Mouse (Mus musculus): ENCODE measurements around the gene Smpdl3b. TPM values are rescaled to one million over a fixed set of nuclear protein-coding genes. Genes with fewer than 3 reads are reported as not detected.

The Smpdl3b gene
- 0.27 and 0.39 TPM in 2 replicates for polyA plus RNA-seq (2014; fragmentation: Nextera tagmentation; extraction: Ambion mirVana)

GRCm38 (mm10) chr4:132756974-132757373 is at the start of gene Smpdl3b:
Gene Smpdl3b (minus strand): TSS chr4:132757252.
- H3K36me3 ChIP-seq (ENCODE audit: control insufficient read depth, insufficient read depth, low read length) = no peaks in the 10 kb centered on the region
- peak within 1 kb of the TSS; percentile 41; the same call in 1 of the 2 replicates for H3K9ac ChIP-seq (replicated peaks; ENCODE audit: low read depth, low read length)
- H3K4me2 ChIP-seq (ENCODE audit: low read depth, low read length) = peak within 1 kb of the TSS; percentile 67
- H3K4me3 ChIP-seq (ENCODE audit: low read depth, low read length) = peak within 1 kb of the TSS; percentile 31
- no peak within 1 kb of the TSS for H3K27ac ChIP-seq (ENCODE audit: low read depth, low read length)
- 0 out of 2 replicates have a peak, but pooled peaks cover 2% of the 10 kb centered on the region for H3K4me1 ChIP-seq (ENCODE audit: control insufficient read depth, insufficient read depth, low read length)
- ATAC-seq (ENCODE audit: low read depth) = peak; percentile 82; the same call in 1 of the 2 replicates
- no peaks in the 10 kb centered on the region for H3K27me3 ChIP-seq (ENCODE audit: control insufficient read depth, insufficient read depth, low read length)
- H3K9me3 ChIP-seq (ENCODE audit: control insufficient read depth, low read length) = no peaks in the 10 kb centered on the region
- 2% methylated on average over 22 of the region's 22 CpGs for WGBS

GRCm38 (mm10) chr4:132806620-132807191 is 49.7 kb upstream of the Smpdl3b start:
- Histone ChIP-seq H3K27me3 (ENCODE audit: control insufficient read depth, insufficient read depth, low read length) (no peaks in the 10 kb centered on the region), H3K9me3 (ENCODE audit: control insufficient read depth, low read length) (no peaks in the 10 kb centered on the region), H3K4me1 (ENCODE audit: control insufficient read depth, insufficient read depth, low read length) (no peaks in the 10 kb centered on the region), H3K36me3 (ENCODE audit: control insufficient read depth, insufficient read depth, low read length) (no peaks in the 10 kb centered on the region), H3K9ac (replicated peaks; ENCODE audit: low read depth, low read length) (no peak overlapping the region), H3K4me2 (ENCODE audit: low read depth, low read length) (no peak overlapping the region), H3K27ac (ENCODE audit: low read depth, low read length) (no peak overlapping the region), H3K4me3 (ENCODE audit: low read depth, low read length) (no peak overlapping the region)
- ATAC-seq (ENCODE audit: low read depth) = no peak
- 91% methylated on average over 7 of the region's 7 CpGs for WGBS

GRCm38 (mm10) chr4:132805599-132806197 is 48.6 kb upstream of the Smpdl3b start:
- Histone ChIP-seq H3K27ac (ENCODE audit: low read depth, low read length) (no peak overlapping the region), H3K9me3 (ENCODE audit: control insufficient read depth, low read length) (no peaks in the 10 kb centered on the region), H3K9ac (replicated peaks; ENCODE audit: low read depth, low read length) (no peak overlapping the region), H3K36me3 (ENCODE audit: control insufficient read depth, insufficient read depth, low read length) (no peaks in the 10 kb centered on the region), H3K4me2 (ENCODE audit: low read depth, low read length) (no peak overlapping the region), H3K4me1 (ENCODE audit: control insufficient read depth, insufficient read depth, low read length) (no peaks in the 10 kb centered on the region), H3K4me3 (ENCODE audit: low read depth, low read length) (no peak overlapping the region), H3K27me3 (ENCODE audit: control insufficient read depth, insufficient read depth, low read length) (no peaks in the 10 kb centered on the region)
- ATAC-seq (ENCODE audit: low read depth) = no peak
- WGBS = 85% methylated on average over 12 of the region's 12 CpGs

GRCm38 (mm10) chr4:132805146-132805545 is 48.1 kb upstream of the Smpdl3b start:
- H3K9ac ChIP-seq (replicated peaks; ENCODE audit: low read depth, low read length) = no peak overlapping the region
- WGBS = 84% methylated on average over 5 of the region's 5 CpGs

GRCm38 (mm10) chr4:132804331-132804730 is 47.3 kb upstream of the Smpdl3b start:
- Histone ChIP-seq H3K27me3 (ENCODE audit: control insufficient read depth, insufficient read depth, low read length) (no peaks in the 10 kb centered on the region), H3K4me1 (ENCODE audit: control insufficient read depth, insufficient read depth, low read length) (no peaks in the 10 kb centered on the region), H3K27ac (ENCODE audit: low read depth, low read length) (no peak overlapping the region), H3K4me2 (ENCODE audit: low read depth, low read length) (no peak overlapping the region), H3K9me3 (ENCODE audit: control insufficient read depth, low read length) (no peaks in the 10 kb centered on the region), H3K36me3 (ENCODE audit: control insufficient read depth, insufficient read depth, low read length) (no peaks in the 10 kb centered on the region), H3K4me3 (ENCODE audit: low read depth, low read length) (no peak overlapping the region), H3K9ac (replicated peaks; ENCODE audit: low read depth, low read length) (no peak overlapping the region)
- 87% methylated on average over 6 of the region's 6 CpGs for WGBS
- no peak for ATAC-seq (ENCODE audit: low read depth)

More at GRCm38 (mm10) chr4:132805146-132805545, 48.1 kb upstream of the Smpdl3b start:
- H3K36me3 ChIP-seq (ENCODE audit: control insufficient read depth, insufficient read depth, low read length) = no peaks in the 10 kb centered on the region
- H3K27me3 ChIP-seq (ENCODE audit: control insufficient read depth, insufficient read depth, low read length) = no peaks in the 10 kb centered on the region
- no peak for ATAC-seq (ENCODE audit: low read depth)
- no peak overlapping the region for H3K4me2 ChIP-seq (ENCODE audit: low read depth, low read length)
- no peak overlapping the region for H3K4me3 ChIP-seq (ENCODE audit: low read depth, low read length)
- H3K9me3 ChIP-seq (ENCODE audit: control insufficient read depth, low read length) = no peaks in the 10 kb centered on the region
- no peak overlapping the region for H3K27ac ChIP-seq (ENCODE audit: low read depth, low read length)
- no peaks in the 10 kb centered on the region for H3K4me1 ChIP-seq (ENCODE audit: control insufficient read depth, insufficient read depth, low read length)

- no peak overlapping the region for H3K9ac ChIP-seq (replicated peaks; ENCODE audit: low read depth, low read length)
Measured at GRCm38 (mm10) chr4:132803876-132804275, 46.8 kb upstream of the Smpdl3b start.

GRCm38 (mm10) chr4:132803212-132803611 is 46.2 kb upstream of the Smpdl3b start:
- Histone ChIP-seq H3K4me1 (ENCODE audit: control insufficient read depth, insufficient read depth, low read length) (no peaks in the 10 kb centered on the region), H3K27me3 (ENCODE audit: control insufficient read depth, insufficient read depth, low read length) (no peaks in the 10 kb centered on the region), H3K36me3 (ENCODE audit: control insufficient read depth, insufficient read depth, low read length) (no peaks in the 10 kb centered on the region), H3K9ac (replicated peaks; ENCODE audit: low read depth, low read length) (no peak overlapping the region), H3K27ac (ENCODE audit: low read depth, low read length) (no peak overlapping the region), H3K9me3 (ENCODE audit: control insufficient read depth, low read length) (no peaks in the 10 kb centered on the region), H3K4me3 (ENCODE audit: low read depth, low read length) (no peak overlapping the region), H3K4me2 (ENCODE audit: low read depth, low read length) (no peak overlapping the region)
- ATAC-seq (ENCODE audit: low read depth) = no peak
- 94% methylated on average over 5 of the region's 5 CpGs for WGBS

More at GRCm38 (mm10) chr4:132803876-132804275, 46.8 kb upstream of the Smpdl3b start:
- H3K4me1 ChIP-seq (ENCODE audit: control insufficient read depth, insufficient read depth, low read length) = no peaks in the 10 kb centered on the region
- H3K27ac ChIP-seq (ENCODE audit: low read depth, low read length) = no peak overlapping the region
- ATAC-seq (ENCODE audit: low read depth) = no peak
- no peak overlapping the region for H3K4me2 ChIP-seq (ENCODE audit: low read depth, low read length)
- H3K9me3 ChIP-seq (ENCODE audit: control insufficient read depth, low read length) = no peaks in the 10 kb centered on the region
- no peaks in the 10 kb centered on the region for H3K27me3 ChIP-seq (ENCODE audit: control insufficient read depth, insufficient read depth, low read length)
- 97% methylated on average over 7 of the region's 7 CpGs for WGBS
- H3K4me3 ChIP-seq (ENCODE audit: low read depth, low read length) = no peak overlapping the region
- no peaks in the 10 kb centered on the region for H3K36me3 ChIP-seq (ENCODE audit: control insufficient read depth, insufficient read depth, low read length)

- H3K36me3 ChIP-seq (ENCODE audit: control insufficient read depth, insufficient read depth, low read length) = no peaks in the 10 kb centered on the region
- no peak overlapping the region for H3K4me3 ChIP-seq (ENCODE audit: low read depth, low read length)
- H3K4me1 ChIP-seq (ENCODE audit: control insufficient read depth, insufficient read depth, low read length) = no peaks in the 10 kb centered on the region
- no peak overlapping the region for H3K4me2 ChIP-seq (ENCODE audit: low read depth, low read length)
- H3K9ac ChIP-seq (replicated peaks; ENCODE audit: low read depth, low read length) = no peak overlapping the region
- H3K27ac ChIP-seq (ENCODE audit: low read depth, low read length) = no peak overlapping the region
- H3K9me3 ChIP-seq (ENCODE audit: control insufficient read depth, low read length) = no peaks in the 10 kb centered on the region
- ATAC-seq (ENCODE audit: low read depth) = no peak
- no peaks in the 10 kb centered on the region for H3K27me3 ChIP-seq (ENCODE audit: control insufficient read depth, insufficient read depth, low read length)
- WGBS = 72% methylated on average over 16 of the region's 16 CpGs
Measured at GRCm38 (mm10) chr4:132802171-132802637, 45.2 kb upstream of the Smpdl3b start.

Measured in neural tube, embryonic 14.5 days (tissue).